Mouse (Mus musculus): ENCODE data around the gene Frat2. TPM values are rescaled to one million over a fixed set of nuclear protein-coding genes. Genes with fewer than 3 reads are reported as not detected.

Gene Frat2
- polyA plus RNA-seq, 1 experiment from 2014 or later: 7.1 TPM

GRCm38 (mm10) chr19:41817325-41817724 is 30.6 kb downstream of the Frat2 start:
- WGBS: 38% methylated on average over 10 of the region's 10 CpGs
- no peak overlapping the region for H3K9ac ChIP-seq

GRCm38 (mm10) chr19:41816915-41817314 is 31.0 kb downstream of the Frat2 start:
- H3K9me3 ChIP-seq (replicated peaks): no peaks in the 10 kb centered on the region
- 37% methylated on average over 5 of the region's 5 CpGs for WGBS
- no peak overlapping the region for H3K9ac ChIP-seq
- H3K27ac ChIP-seq (replicated peaks): peak overlapping the region; percentile 71
- H3K27me3 ChIP-seq: no peaks in the 10 kb centered on the region
- no peaks in the 10 kb centered on the region for H3K36me3 ChIP-seq
- peaks cover 15% of the 10 kb centered on the region; the same call in 1 of the 2 replicates for H3K4me1 ChIP-seq
- ATAC-seq (ENCODE audit: insufficient number of reproducible peaks, low FRiP score, low TSS enrichment, low read depth): peak; percentile 71; the same call in 1 of the 2 replicates
- H3K4me2 ChIP-seq (replicated peaks): 0 out of 2 replicates have a peak overlapping the region, but pooled peaks have one; percentile 8
- H3K4me3 ChIP-seq (replicated peaks): no peak overlapping the region

More at GRCm38 (mm10) chr19:41817325-41817724, 30.6 kb downstream of the Frat2 start:
- H3K4me1 ChIP-seq: peaks cover 15% of the 10 kb centered on the region; the same call in 1 of the 2 replicates
- no peaks in the 10 kb centered on the region for H3K36me3 ChIP-seq
- H3K27me3 ChIP-seq: no peaks in the 10 kb centered on the region
- 0 out of 2 replicates have a peak overlapping the region, but pooled peaks have one; percentile 8 for H3K4me2 ChIP-seq (replicated peaks)
- H3K4me3 ChIP-seq (replicated peaks): no peak overlapping the region
- H3K27ac ChIP-seq (replicated peaks): peak overlapping the region; percentile 71
- ATAC-seq (ENCODE audit: insufficient number of reproducible peaks, low FRiP score, low TSS enrichment, low read depth): peak; percentile 70; the same call in 1 of the 2 replicates
- H3K9me3 ChIP-seq (replicated peaks): no peaks in the 10 kb centered on the region

GRCm38 (mm10) chr19:41816410-41816809 is 31.5 kb downstream of the Frat2 start:
- Histone ChIP-seq H3K4me2 (replicated peaks) (no peak overlapping the region), H3K27ac (replicated peaks) (no peak overlapping the region), H3K4me1 (peaks cover 15% of the 10 kb centered on the region; the same call in 1 of the 2 replicates), H3K36me3 (no peaks in the 10 kb centered on the region), H3K4me3 (replicated peaks) (no peak overlapping the region), H3K9ac (no peak overlapping the region), H3K9me3 (replicated peaks) (no peaks in the 10 kb centered on the region), H3K27me3 (no peaks in the 10 kb centered on the region)
- 42% methylated on average over 5 of the region's 5 CpGs for WGBS
- no peak for ATAC-seq (ENCODE audit: insufficient number of reproducible peaks, low FRiP score, low TSS enrichment, low read depth)

- WGBS: 82% methylated on average over 4 of the region's 4 CpGs
These were observed 34.6 kb downstream of the Frat2 start for GRCm38 (mm10) chr19:41813374-41813773.

GRCm38 (mm10) chr19:41812525-41812924 is 35.4 kb downstream of the Frat2 start:
- Histone ChIP-seq H3K27me3 (no peaks in the 10 kb centered on the region), H3K4me1 (peaks cover 13% of the 10 kb centered on the region; the same call in 1 of the 2 replicates), H3K4me3 (replicated peaks) (no peak overlapping the region), H3K9ac (no peak overlapping the region), H3K9me3 (replicated peaks) (no peaks in the 10 kb centered on the region), H3K27ac (replicated peaks) (no peak overlapping the region), H3K4me2 (replicated peaks) (no peak overlapping the region), H3K36me3 (no peaks in the 10 kb centered on the region)
- ATAC-seq (ENCODE audit: insufficient number of reproducible peaks, low FRiP score, low TSS enrichment, low read depth): no peak
- 90% methylated on average over 10 of the region's 10 CpGs for WGBS

More at GRCm38 (mm10) chr19:41813374-41813773, 34.6 kb downstream of the Frat2 start:
- no peak overlapping the region for H3K9ac ChIP-seq
- no peak for ATAC-seq (ENCODE audit: insufficient number of reproducible peaks, low FRiP score, low TSS enrichment, low read depth)
- no peak overlapping the region for H3K4me2 ChIP-seq (replicated peaks)
- H3K4me1 ChIP-seq: peaks cover 15% of the 10 kb centered on the region; the same call in 1 of the 2 replicates
- H3K27ac ChIP-seq (replicated peaks): no peak overlapping the region
- H3K27me3 ChIP-seq: no peaks in the 10 kb centered on the region
- H3K36me3 ChIP-seq: no peaks in the 10 kb centered on the region
- no peaks in the 10 kb centered on the region for H3K9me3 ChIP-seq (replicated peaks)
- H3K4me3 ChIP-seq (replicated peaks): no peak overlapping the region

- H3K9me3 ChIP-seq (replicated peaks): no peaks in the 10 kb centered on the region
- no peaks in the 10 kb centered on the region for H3K4me1 ChIP-seq
- no peak overlapping the region for H3K9ac ChIP-seq
- 85% methylated on average over 5 of the region's 5 CpGs for WGBS
- no peaks in the 10 kb centered on the region for H3K27me3 ChIP-seq
- H3K27ac ChIP-seq (replicated peaks): no peak overlapping the region
- H3K4me2 ChIP-seq (replicated peaks): no peak overlapping the region
- ATAC-seq (ENCODE audit: insufficient number of reproducible peaks, low FRiP score, low TSS enrichment, low read depth): no peak
- no peak overlapping the region for H3K4me3 ChIP-seq (replicated peaks)
- no peaks in the 10 kb centered on the region for H3K36me3 ChIP-seq
These were observed 37.9 kb downstream of the Frat2 start for GRCm38 (mm10) chr19:41810074-41810473.

GRCm38 (mm10) chr19:41808104-41808634 is 39.8 kb downstream of the Frat2 start:
- H3K4me3 ChIP-seq (replicated peaks): no peak overlapping the region
- H3K27ac ChIP-seq (replicated peaks): no peak overlapping the region
- H3K4me1 ChIP-seq: no peaks in the 10 kb centered on the region
- H3K36me3 ChIP-seq: no peaks in the 10 kb centered on the region
- no peaks in the 10 kb centered on the region for H3K9me3 ChIP-seq (replicated peaks)
- no peak overlapping the region for H3K9ac ChIP-seq
- H3K4me2 ChIP-seq (replicated peaks): no peak overlapping the region
- H3K27me3 ChIP-seq: no peaks in the 10 kb centered on the region
- ATAC-seq (ENCODE audit: insufficient number of reproducible peaks, low FRiP score, low TSS enrichment, low read depth): no peak
- WGBS: 75% methylated on average over 8 of the region's 8 CpGs

GRCm38 (mm10) chr19:41807497-41807896 is 40.4 kb downstream of the Frat2 start:
- Histone ChIP-seq H3K27ac (replicated peaks) (no peak overlapping the region), H3K4me1 (no peaks in the 10 kb centered on the region), H3K36me3 (no peaks in the 10 kb centered on the region), H3K27me3 (no peaks in the 10 kb centered on the region), H3K4me3 (replicated peaks) (no peak overlapping the region), H3K9ac (no peak overlapping the region), H3K4me2 (replicated peaks) (no peak overlapping the region), H3K9me3 (replicated peaks) (no peaks in the 10 kb centered on the region)
- WGBS: 87% methylated on average over 9 of the region's 9 CpGs
- ATAC-seq (ENCODE audit: insufficient number of reproducible peaks, low FRiP score, low TSS enrichment, low read depth): no peak

GRCm38 (mm10) chr19:41805831-41806230 is 42.1 kb downstream of the Frat2 start:
- Histone ChIP-seq H3K9me3 (replicated peaks) (no peaks in the 10 kb centered on the region), H3K27ac (replicated peaks) (no peak overlapping the region), H3K27me3 (no peaks in the 10 kb centered on the region), H3K4me3 (replicated peaks) (no peak overlapping the region), H3K9ac (no peak overlapping the region), H3K4me2 (replicated peaks) (no peak overlapping the region), H3K36me3 (no peaks in the 10 kb centered on the region), H3K4me1 (peaks cover 3% of the 10 kb centered on the region; the same call in 1 of the 2 replicates)
- no peak for ATAC-seq (ENCODE audit: insufficient number of reproducible peaks, low FRiP score, low TSS enrichment, low read depth)
- 88% methylated on average over 4 of the region's 4 CpGs for WGBS

- Histone ChIP-seq H3K27ac (replicated peaks) (no peak overlapping the region), H3K9ac (no peak overlapping the region), H3K4me3 (replicated peaks) (no peak overlapping the region), H3K27me3 (no peaks in the 10 kb centered on the region), H3K4me2 (replicated peaks) (no peak overlapping the region), H3K4me1 (peaks cover 13% of the 10 kb centered on the region), H3K36me3 (no peaks in the 10 kb centered on the region), H3K9me3 (replicated peaks) (no peaks in the 10 kb centered on the region)
- ATAC-seq (ENCODE audit: insufficient number of reproducible peaks, low FRiP score, low TSS enrichment, low read depth): no peak
- 36% methylated on average over 7 of the region's 7 CpGs for WGBS
These were observed 44.6 kb downstream of the Frat2 start for GRCm38 (mm10) chr19:41803322-41803721.

GRCm38 (mm10) chr19:41801742-41802369 is 46.1 kb downstream of the Frat2 start, which contains the start of gene Arhgap19:
Arhgap19 (minus strand) TSS chr19:41802047.
- peaks cover 16% of the 10 kb centered on the region for H3K4me1 ChIP-seq
- H3K4me2 ChIP-seq (replicated peaks): peak within 1 kb of the TSS; percentile 82
- H3K27ac ChIP-seq (replicated peaks): 0 out of 2 replicates have a peak within 1 kb of the TSS, but pooled peaks have one; percentile 56
- no peaks in the 10 kb centered on the region for H3K9me3 ChIP-seq (replicated peaks)
- peak; percentile 98 for ATAC-seq (ENCODE audit: insufficient number of reproducible peaks, low FRiP score, low TSS enrichment, low read depth)
- H3K4me3 ChIP-seq (replicated peaks): peak within 1 kb of the TSS; percentile 75
- no peaks in the 10 kb centered on the region for H3K36me3 ChIP-seq
- no peaks in the 10 kb centered on the region for H3K27me3 ChIP-seq
- under 1% methylated on average over 48 of the region's 48 CpGs for WGBS
- H3K9ac ChIP-seq: peak within 1 kb of the TSS; percentile 70

Data from embryonic facial prominence, embryonic 15.5 days (tissue).